25 mouse cellular contexts compared by ENCODE assay signal in the genomic region with DNA sequence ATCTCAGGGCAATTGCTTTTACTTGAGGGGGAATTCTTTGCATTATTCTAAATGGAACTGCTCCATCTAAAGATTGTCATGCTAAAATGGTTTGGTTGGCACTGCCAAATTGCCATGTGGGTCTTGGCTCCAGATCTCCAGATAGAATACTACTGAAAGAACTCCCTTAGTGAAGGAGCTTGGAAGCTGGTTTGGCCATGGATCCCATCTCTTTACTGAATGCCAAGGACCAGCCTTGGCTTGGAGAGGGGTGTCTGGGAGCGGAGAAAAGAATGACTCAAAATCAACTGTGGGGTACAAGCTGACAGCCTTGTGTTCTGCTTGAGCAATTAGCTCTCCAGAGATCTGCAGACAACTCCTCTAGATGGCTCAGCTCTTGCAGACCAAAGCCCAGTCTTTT.
"Had no signal": no experiment of that assay in that cellular context is flagged by ENCODE, and none has a peak within 500 bp of the region (broad histone marks: within the 10 kb centered on the region; RNA-seq: fewer than 3 reads in every experiment).

No protein-coding gene starts in this region.

- H3K4me3 ChIP-seq: heart, adult 2 months; heart, embryonic 12.5 days; hindbrain, embryonic 10.5 days; hindbrain, embryonic 12.5 days; intestine, embryonic 15.5 days; layer of hippocampus, adult 2 months; limb, embryonic 13.5 days; limb, embryonic 15.5 days; liver, embryonic 12.5 days had no signal

- H3K27me3 ChIP-seq: heart, embryonic 12.5 days; hindbrain, embryonic 12.5 days; intestine, embryonic 15.5 days; limb, embryonic 13.5 days; limb, embryonic 15.5 days; liver, embryonic 12.5 days had no signal

- H3K4me1 ChIP-seq: hindbrain, embryonic 10.5 days; hindbrain, embryonic 12.5 days; intestine, embryonic 15.5 days; limb, embryonic 13.5 days; limb, embryonic 15.5 days; liver, embryonic 12.5 days had no signal

- H3K27ac ChIP-seq: heart, adult 2 months; hindbrain, embryonic 10.5 days; hindbrain, embryonic 12.5 days; hindbrain, embryonic 14.5 days; intestine, embryonic 15.5 days; layer of hippocampus, adult 2 months; limb, embryonic 13.5 days; limb, embryonic 15.5 days; liver, embryonic 12.5 days; liver, embryonic 14.5 days had no signal

- ATAC-seq: hindbrain, embryonic 16.5 days; inflammation-experienced regulatory T-cells, adult 6 months; intestine, embryonic 15.5 days; intestine, postnatal 0 days; liver, embryonic 12.5 days had no signal

- H3K4me2 ChIP-seq: heart, embryonic 12.5 days; hindbrain, embryonic 12.5 days; hindbrain, embryonic 14.5 days; intestine, embryonic 15.5 days; limb, embryonic 13.5 days; limb, embryonic 15.5 days; liver, embryonic 12.5 days had no signal

- DNase-seq: gastrocnemius, postnatal 14 days; gastrocnemius, postnatal 36 days; heart, adult 2 months; heart, postnatal 10 days; heart, postnatal 4 days; kidney, adult 18-20 months; kidney, postnatal 10 days; kidney, postnatal 25 days; kidney, postnatal 4 days; layer of hippocampus, postnatal 36 days; left cerebral cortex, postnatal 4 days; lung, adult 18-20 months had no signal

- H3K36me3 ChIP-seq: heart, embryonic 12.5 days; hindbrain, embryonic 10.5 days; hindbrain, embryonic 12.5 days; intestine, embryonic 15.5 days; limb, embryonic 13.5 days; limb, embryonic 15.5 days; liver, embryonic 12.5 days had no signal

- H3K9ac ChIP-seq: heart, embryonic 12.5 days; hindbrain, embryonic 12.5 days; hindbrain, embryonic 14.5 days; intestine, embryonic 15.5 days; limb, embryonic 13.5 days; limb, embryonic 15.5 days; liver, embryonic 12.5 days; liver, embryonic 14.5 days had no signal

- H3K9me3 ChIP-seq: hindbrain, embryonic 10.5 days; hindbrain, embryonic 12.5 days; intestine, embryonic 15.5 days; limb, embryonic 13.5 days; limb, embryonic 15.5 days; liver, embryonic 12.5 days had no signal
